Mouse (Mus musculus): ENCODE measurements around the gene Lyrm7.

Gene Lyrm7

DNA sequence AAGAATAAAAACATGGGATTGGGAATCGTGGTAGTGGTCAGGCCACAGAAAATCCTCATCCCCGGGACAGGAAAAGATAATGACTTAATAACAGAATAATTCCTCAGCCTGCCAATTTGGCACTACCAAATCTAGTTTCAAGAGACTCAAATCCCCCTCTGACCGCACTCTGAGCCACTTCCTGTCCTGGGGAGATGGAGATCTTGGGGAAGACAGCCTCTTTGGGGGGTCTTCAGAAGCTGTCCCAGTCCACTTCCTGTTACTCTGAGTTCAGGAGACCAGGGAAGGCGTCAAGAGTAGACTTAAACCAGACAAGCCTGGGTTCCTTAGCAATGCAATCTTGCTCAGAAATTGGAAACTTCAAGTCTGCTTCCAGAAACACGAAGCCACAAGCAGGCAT is 15.8 kb downstream of the Lyrm7 start:
- DNase-seq (ENCODE audit: low read depth, low spot score), result no peak
- Histone ChIP-seq H3K36me3 (ENCODE audit: control insufficient read depth, insufficient read depth, low read length, poor library complexity, severe bottlenecking) (no peaks in the 10 kb centered on the region), H3K27me3 (ENCODE audit: control insufficient read depth, insufficient read depth, low read length, poor library complexity, severe bottlenecking) (no peaks in the 10 kb centered on the region)

DNA sequence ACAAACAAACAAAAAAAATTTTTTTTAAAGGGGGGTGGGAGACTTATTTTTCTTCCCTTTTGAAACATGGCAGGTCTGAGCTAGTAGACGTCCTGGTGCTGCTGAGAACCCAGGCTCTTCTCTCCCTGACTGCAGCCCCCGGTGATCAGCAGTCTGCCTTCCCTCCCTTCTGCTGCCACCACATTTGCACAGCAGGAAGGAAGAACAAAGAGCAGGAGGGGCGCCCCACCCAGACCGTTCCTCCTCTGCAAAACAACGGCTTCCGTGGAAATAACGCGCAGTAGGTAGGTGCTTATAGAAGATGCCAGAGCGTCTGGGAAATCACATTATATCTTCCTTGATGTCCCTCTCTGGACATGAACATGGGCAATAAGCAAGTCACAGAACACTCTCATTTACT is 16.3 kb downstream of the Lyrm7 start:
- Histone ChIP-seq H3K27me3 (ENCODE audit: control insufficient read depth, insufficient read depth, low read length, poor library complexity, severe bottlenecking) (no peaks in the 10 kb centered on the region), H3K36me3 (ENCODE audit: control insufficient read depth, insufficient read depth, low read length, poor library complexity, severe bottlenecking) (no peaks in the 10 kb centered on the region)
- peak; percentile 54 for DNase-seq (ENCODE audit: low read depth, low spot score)

DNA sequence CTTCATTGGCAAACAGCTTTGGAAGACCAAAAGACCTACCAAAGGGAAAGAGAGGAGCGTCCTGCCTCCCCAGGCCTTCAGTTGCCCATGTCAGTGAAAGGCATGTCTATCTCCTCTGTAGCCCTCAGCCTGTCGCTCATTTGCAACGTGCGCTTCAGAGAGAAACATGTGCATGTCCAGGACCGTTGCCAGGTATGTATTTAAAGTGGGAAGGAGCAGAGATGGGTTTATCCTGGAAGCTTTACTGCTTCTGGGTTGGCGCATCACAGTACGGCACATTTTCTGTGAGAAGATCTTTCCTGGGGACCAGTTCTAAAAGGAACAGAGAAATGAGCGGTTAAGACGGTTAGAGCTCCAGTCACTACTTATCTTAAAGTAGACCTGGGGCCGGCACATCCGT is 19.8 kb downstream of the Lyrm7 start:
- H3K27me3 ChIP-seq (ENCODE audit: control insufficient read depth, insufficient read depth, low read length, poor library complexity, severe bottlenecking), result no peaks in the 10 kb centered on the region
- DNase-seq (ENCODE audit: low read depth, low spot score), result no peak

DNA sequence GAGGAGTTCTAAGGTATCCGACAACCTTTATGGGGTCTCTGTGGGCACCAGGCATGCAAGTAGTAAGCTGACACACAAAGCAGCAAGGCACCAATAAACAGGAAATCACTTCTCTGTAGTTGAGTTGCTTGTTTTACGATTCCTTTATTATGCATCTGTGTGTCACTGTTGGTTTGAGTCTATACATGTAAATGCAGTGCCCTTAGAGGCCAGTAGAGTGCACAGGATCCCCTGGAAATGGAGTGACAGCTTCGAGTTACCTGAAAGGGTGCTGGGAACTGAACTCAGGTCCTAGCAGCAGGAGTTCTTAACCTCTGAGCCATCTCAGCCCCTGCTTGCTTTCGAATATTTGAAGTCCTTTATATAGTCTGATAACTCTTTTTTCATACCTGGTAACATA is 21.0 kb downstream of the Lyrm7 start:
- no peak for DNase-seq (ENCODE audit: low read depth, low spot score)
- Histone ChIP-seq H3K36me3 (ENCODE audit: control insufficient read depth, insufficient read depth, low read length, poor library complexity, severe bottlenecking) (no peaks in the 10 kb centered on the region), H3K27me3 (ENCODE audit: control insufficient read depth, insufficient read depth, low read length, poor library complexity, severe bottlenecking) (no peaks in the 10 kb centered on the region)

More for the DNA sequence above, 19.8 kb downstream of the Lyrm7 start:
- no peaks in the 10 kb centered on the region for H3K36me3 ChIP-seq (ENCODE audit: control insufficient read depth, insufficient read depth, low read length, poor library complexity, severe bottlenecking)

DNA sequence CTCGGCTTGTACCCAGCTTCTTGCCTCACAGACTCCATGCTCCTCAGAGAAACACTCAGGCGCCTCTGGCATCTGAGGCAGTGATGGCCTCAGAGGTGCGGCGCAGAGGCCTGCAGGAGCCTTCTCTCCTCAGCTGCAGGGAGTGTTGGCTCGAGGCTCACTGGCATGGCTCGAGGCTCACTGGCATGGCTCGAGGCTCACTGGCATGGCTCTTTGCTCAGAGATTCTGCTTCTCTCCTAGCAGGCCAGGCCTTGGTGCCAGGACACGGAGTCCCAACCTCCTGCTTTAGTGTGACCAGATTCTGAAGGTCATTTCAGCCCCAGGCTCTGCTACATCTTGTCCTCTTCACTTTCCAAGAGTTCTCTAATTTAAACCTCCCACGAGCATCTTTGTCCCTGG is 24.6 kb downstream of the Lyrm7 start:
- no peaks in the 10 kb centered on the region for H3K36me3 ChIP-seq (ENCODE audit: control insufficient read depth, insufficient read depth, low read length, poor library complexity, severe bottlenecking)
- H3K27me3 ChIP-seq (ENCODE audit: control insufficient read depth, insufficient read depth, low read length, poor library complexity, severe bottlenecking), result no peaks in the 10 kb centered on the region
- DNase-seq (ENCODE audit: low read depth, low spot score), result no peak

DNA sequence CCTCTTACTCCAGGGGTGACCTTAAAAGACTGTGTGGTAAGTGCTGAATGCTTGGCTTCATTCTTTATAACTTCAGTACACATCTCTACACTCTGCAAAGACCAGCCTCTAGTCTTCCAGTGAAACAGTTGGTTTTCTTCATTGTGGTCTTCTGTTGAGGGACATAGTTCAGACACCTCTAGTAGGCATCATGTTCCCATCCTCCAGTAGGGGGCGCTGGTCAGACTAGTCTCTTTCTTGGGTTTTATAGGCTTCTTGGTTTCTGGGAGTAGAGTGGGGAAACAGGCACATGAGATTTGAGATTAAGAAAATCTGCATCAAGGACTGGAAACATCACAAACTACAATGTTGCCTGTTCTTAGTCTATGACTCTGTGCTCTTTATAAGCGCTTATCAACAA is 26.1 kb downstream of the Lyrm7 start:
- DNase-seq (ENCODE audit: low read depth, low spot score), result peak; percentile 71
- H3K27me3 ChIP-seq (ENCODE audit: control insufficient read depth, insufficient read depth, low read length, poor library complexity, severe bottlenecking), result no peaks in the 10 kb centered on the region
- no peaks in the 10 kb centered on the region for H3K36me3 ChIP-seq (ENCODE audit: control insufficient read depth, insufficient read depth, low read length, poor library complexity, severe bottlenecking)

DNA sequence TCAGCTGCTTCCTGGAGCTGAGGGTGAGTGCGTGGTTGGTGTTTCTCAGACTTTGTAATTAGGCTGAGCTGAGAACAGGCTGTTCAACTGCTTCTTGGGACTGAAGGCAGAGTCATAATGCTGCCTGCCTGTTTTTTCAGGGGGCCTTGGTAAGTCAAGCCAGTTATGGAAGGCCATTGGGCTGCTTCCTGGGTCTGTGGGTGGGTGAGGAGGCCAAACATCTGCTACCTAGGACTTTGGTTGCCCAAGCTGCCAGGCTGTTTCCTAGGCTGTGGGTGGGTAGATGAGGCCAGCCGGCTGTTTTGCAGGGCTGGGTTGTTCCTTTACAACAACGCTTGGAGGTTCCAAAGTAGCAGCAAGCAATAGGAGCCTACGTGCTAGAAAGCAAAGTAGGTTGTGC is 26.9 kb downstream of the Lyrm7 start:
- Histone ChIP-seq H3K27me3 (ENCODE audit: control insufficient read depth, insufficient read depth, low read length, poor library complexity, severe bottlenecking) (no peaks in the 10 kb centered on the region), H3K36me3 (ENCODE audit: control insufficient read depth, insufficient read depth, low read length, poor library complexity, severe bottlenecking) (no peaks in the 10 kb centered on the region)
- DNase-seq (ENCODE audit: low read depth, low spot score), result no peak

DNA sequence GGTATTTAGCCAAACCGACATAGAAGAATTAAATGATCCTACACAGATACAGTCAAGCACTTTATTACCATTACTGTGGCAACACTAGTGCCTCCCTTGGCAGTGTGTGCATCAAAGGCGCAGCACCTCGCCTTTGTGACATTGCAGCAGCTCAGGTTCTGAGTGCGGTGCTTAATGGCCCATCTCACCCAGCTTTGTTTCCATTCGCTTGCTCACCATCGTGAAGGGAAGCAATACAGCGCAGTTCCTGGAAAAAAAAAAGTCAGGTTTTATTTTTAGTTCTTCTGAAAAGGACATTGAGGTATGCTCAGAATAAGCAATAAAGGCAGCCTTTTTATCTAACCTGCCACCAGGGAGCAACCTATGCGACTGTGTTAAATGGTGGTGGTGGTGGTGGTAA is 33.9 kb downstream of the Lyrm7 start:
- no peaks in the 10 kb centered on the region for H3K36me3 ChIP-seq (ENCODE audit: control insufficient read depth, insufficient read depth, low read length, poor library complexity, severe bottlenecking)
- H3K27me3 ChIP-seq (ENCODE audit: control insufficient read depth, insufficient read depth, low read length, poor library complexity, severe bottlenecking), result no peaks in the 10 kb centered on the region
- DNase-seq (ENCODE audit: low read depth, low spot score), result peak; percentile 73

DNA sequence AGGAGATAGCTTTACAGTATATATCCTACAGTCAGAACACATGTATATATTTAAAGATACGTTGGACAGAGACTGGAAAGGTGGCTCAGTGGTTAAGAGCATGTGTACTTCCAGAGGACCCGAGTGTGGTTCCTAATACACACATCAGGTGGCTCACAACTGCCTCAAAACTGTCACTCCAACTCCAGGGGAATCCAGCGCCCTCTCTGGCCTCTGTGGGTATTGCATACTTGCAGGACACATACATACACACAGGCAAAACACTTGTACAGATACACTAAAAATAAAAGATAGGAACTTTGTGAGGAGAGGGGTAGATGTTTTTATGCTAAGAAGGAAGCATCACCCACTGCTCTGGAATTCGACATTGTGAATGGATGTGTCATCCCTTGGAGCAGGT is 34.9 kb downstream of the Lyrm7 start:
- no peaks in the 10 kb centered on the region for H3K27me3 ChIP-seq (ENCODE audit: control insufficient read depth, insufficient read depth, low read length, poor library complexity, severe bottlenecking)
- H3K36me3 ChIP-seq (ENCODE audit: control insufficient read depth, insufficient read depth, low read length, poor library complexity, severe bottlenecking), result no peaks in the 10 kb centered on the region
- DNase-seq (ENCODE audit: low read depth, low spot score), result peak; percentile 26

DNA sequence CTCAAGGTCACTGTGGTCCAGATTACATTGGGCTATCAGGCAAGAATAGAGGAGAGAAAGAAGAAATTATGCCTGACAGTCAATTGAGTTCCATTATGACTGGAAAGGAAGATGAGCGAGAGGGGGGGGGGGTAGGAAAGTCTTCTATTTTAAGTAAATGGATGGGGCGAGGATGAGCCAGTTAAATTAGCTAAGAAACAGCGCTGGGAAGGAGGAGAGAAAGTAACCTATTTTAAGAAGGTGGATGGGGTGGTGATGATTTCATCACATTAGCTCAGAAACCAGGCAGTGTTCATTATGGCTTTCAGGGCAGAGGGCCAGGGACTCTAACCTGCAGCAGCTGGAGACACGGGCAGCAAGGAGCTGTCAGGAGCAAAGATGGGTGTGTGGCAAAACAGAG is 37.2 kb downstream of the Lyrm7 start:
- Histone ChIP-seq H3K27me3 (ENCODE audit: control insufficient read depth, insufficient read depth, low read length, poor library complexity, severe bottlenecking) (no peaks in the 10 kb centered on the region), H3K36me3 (ENCODE audit: control insufficient read depth, insufficient read depth, low read length, poor library complexity, severe bottlenecking) (no peaks in the 10 kb centered on the region)
- no peak for DNase-seq (ENCODE audit: low read depth, low spot score)

DNA sequence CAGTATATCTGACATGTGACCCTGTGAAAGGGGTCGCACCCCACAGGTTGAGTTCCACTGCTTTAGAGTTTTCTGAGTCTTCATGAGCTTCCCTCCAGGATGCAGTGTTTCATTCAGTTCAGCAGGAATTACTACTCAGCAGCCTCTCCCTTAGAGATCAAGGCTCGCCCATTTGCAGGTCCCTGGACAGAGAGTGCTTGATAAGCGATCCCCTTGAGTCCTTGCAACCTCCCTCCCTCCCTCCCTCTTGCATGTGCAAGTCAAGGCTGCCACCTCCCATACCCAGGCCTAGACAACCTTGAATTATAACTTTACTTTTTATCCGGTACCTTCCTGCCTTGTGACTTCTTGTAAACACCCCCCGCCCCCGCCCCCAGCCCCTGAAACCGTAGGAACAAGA is 41.2 kb downstream of the Lyrm7 start:
- H3K27me3 ChIP-seq (ENCODE audit: control insufficient read depth, insufficient read depth, low read length, poor library complexity, severe bottlenecking), result no peaks in the 10 kb centered on the region
- DNase-seq (ENCODE audit: low read depth, low spot score), result no peak
- H3K36me3 ChIP-seq (ENCODE audit: control insufficient read depth, insufficient read depth, low read length, poor library complexity, severe bottlenecking), result no peaks in the 10 kb centered on the region

DNA sequence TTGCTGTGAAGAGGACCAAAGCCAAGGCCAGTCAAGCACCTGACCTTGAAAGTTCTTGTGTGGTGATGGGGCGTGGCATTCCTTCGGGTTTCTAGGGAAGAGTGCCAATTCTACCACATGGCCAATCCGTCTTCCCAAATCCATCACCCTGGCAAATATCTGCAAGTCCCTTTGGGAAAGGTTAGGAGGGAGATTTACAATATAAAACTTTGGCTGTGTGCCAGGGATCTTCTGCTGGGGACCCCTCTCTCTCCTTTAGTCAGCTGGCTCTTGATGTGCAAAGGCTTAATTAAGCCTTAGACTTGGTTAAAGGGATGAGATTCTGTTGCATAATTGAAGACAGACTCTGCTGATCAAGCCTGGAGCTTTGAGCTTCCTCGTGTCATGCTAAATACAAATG is 43.3 kb downstream of the Lyrm7 start:
- Histone ChIP-seq H3K27me3 (ENCODE audit: control insufficient read depth, insufficient read depth, low read length, poor library complexity, severe bottlenecking) (no peaks in the 10 kb centered on the region), H3K36me3 (ENCODE audit: control insufficient read depth, insufficient read depth, low read length, poor library complexity, severe bottlenecking) (no peaks in the 10 kb centered on the region)
- DNase-seq (ENCODE audit: low read depth, low spot score), result no peak

DNA sequence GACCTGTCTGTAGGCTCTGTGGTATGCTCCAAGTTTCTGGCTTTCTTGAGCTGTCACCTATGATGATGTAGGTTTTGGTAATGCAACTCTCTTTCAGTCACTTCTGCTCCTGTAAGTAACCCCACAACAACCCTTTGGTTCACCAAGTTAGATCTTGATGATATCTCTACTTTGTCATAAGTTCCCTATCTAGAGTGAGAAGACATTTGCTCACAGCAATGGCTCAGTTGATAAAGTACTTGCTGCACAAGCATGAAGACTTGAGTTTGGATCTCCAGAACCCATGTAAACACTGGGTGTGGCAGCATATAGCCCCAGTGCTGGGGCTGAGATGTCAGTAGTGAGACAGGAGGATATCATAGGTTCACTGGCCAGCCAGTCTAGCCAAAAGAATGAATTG is 45.1 kb downstream of the Lyrm7 start:
- DNase-seq (ENCODE audit: low read depth, low spot score), result no peak
- no peaks in the 10 kb centered on the region for H3K36me3 ChIP-seq (ENCODE audit: control insufficient read depth, insufficient read depth, low read length, poor library complexity, severe bottlenecking)
- no peaks in the 10 kb centered on the region for H3K27me3 ChIP-seq (ENCODE audit: control insufficient read depth, insufficient read depth, low read length, poor library complexity, severe bottlenecking)

DNA sequence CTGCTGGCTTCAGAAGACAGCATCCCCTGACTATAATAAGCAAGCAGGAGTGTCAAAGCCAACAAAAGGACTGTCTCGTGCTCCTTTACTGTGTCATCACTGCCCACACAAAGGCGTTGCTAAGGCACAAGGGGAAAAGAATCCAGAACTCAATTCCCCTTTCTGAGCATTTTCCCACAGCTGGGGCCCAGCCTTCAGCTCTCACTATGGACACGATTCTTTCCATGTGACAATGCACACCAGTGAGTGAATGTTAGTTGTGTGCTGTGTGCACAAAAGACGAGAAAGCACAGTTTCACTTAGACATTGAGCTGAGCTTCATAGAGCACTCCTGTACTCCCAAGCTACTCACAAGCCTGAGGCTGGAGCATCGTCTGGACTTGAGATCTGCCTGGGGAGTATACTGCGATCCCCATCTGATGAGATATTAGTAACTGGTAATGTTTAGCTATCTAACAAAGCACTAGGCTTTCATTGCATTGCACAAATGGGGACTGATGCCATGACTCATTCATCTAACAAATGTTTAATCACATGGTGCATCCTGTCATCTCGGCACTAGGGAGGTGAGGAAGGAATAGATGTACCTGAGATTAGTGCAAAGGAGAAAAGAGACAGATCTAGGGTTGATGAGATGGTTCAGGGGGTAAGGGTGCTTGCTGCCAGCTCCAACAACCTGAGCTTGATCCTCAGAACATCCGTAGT is 47.8 kb downstream of the Lyrm7 start:
- no peak for DNase-seq (ENCODE audit: low read depth, low spot score)
- H3K27me3 ChIP-seq (ENCODE audit: control insufficient read depth, insufficient read depth, low read length, poor library complexity, severe bottlenecking), result no peaks in the 10 kb centered on the region
- H3K36me3 ChIP-seq (ENCODE audit: control insufficient read depth, insufficient read depth, low read length, poor library complexity, severe bottlenecking), result no peaks in the 10 kb centered on the region

DNA sequence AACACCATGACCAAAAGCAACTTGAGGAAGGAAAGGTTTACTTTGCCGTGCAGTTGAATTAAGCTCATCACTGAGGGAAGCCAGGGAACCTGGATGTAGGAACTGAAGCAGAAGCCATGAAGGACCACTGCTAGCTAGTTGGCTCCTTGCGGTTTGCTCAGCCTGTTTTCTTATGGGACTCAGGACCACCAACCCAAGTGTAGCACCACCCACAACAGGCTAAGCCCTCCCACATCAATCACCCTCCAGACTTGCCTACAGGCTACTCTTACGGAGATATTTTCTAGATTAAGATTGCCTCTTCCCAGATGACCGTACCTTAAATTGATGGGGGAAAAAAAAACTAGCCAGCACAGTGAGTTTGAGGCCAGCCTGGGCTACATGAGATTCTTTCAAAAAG is 48.4 kb downstream of the Lyrm7 start:
- no peaks in the 10 kb centered on the region for H3K36me3 ChIP-seq (ENCODE audit: control insufficient read depth, insufficient read depth, low read length, poor library complexity, severe bottlenecking)
- no peaks in the 10 kb centered on the region for H3K27me3 ChIP-seq (ENCODE audit: control insufficient read depth, insufficient read depth, low read length, poor library complexity, severe bottlenecking)

DNA sequence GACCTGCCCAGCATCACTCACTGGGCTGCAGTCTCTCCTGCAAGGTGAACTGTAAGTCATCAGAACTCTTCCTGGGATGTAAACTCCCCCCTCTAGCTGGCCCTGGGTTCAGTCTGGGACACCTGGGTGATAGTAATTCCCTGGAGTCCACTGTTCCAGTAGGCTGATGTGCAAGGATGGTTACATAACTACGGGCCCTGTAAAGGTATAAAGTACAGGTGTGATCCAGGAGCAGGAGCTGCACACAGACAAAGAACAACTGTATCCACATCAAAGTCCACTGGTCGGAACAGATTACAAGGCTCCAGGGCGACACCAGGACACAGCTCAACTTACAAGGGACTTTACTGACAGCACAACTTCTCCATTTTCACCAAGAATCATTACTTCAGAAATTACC is 49.7 kb downstream of the Lyrm7 start:
- peak; percentile 29 for DNase-seq (ENCODE audit: low read depth, low spot score)
- no peaks in the 10 kb centered on the region for H3K27me3 ChIP-seq (ENCODE audit: control insufficient read depth, insufficient read depth, low read length, poor library complexity, severe bottlenecking)
- H3K36me3 ChIP-seq (ENCODE audit: control insufficient read depth, insufficient read depth, low read length, poor library complexity, severe bottlenecking), result no peaks in the 10 kb centered on the region

More for the DNA sequence above, 48.4 kb downstream of the Lyrm7 start:
- DNase-seq (ENCODE audit: low read depth, low spot score), result no peak
